Mouse (Mus musculus): ENCODE measurements around the gene Bdkrb2.

Bdkrb2 gene

GRCm38 (mm10) chr12:105590786-105591185 lies 27.8 kb downstream of the Bdkrb2 start:
- no peak for DNase-seq (ENCODE audit: low spot score in 2 of 2)

GRCm38 (mm10) chr12:105592361-105592761 lies 29.3 kb downstream of the Bdkrb2 start:
- no peak for DNase-seq (ENCODE audit: low spot score in 2 of 2)

GRCm38 (mm10) chr12:105593471-105593870 lies 30.4 kb downstream of the Bdkrb2 start:
- DNase-seq (ENCODE audit: low spot score in 2 of 2): no peak

GRCm38 (mm10) chr12:105597135-105597534 lies 34.1 kb downstream of the Bdkrb2 start:
- DNase-seq (ENCODE audit: low spot score in 2 of 2): no peak

GRCm38 (mm10) chr12:105598503-105598902 lies 35.5 kb downstream of the Bdkrb2 start:
- DNase-seq (ENCODE audit: low spot score in 2 of 2): no peak

- DNase-seq (ENCODE audit: low spot score in 2 of 2): no peak
Measured at GRCm38 (mm10) chr12:105599098-105599497, 36.1 kb downstream of the Bdkrb2 start.

GRCm38 (mm10) chr12:105601586-105601985 lies 38.6 kb downstream of the Bdkrb2 start:
- no peak for DNase-seq (ENCODE audit: low spot score in 2 of 2)

- no peak for DNase-seq (ENCODE audit: low spot score in 2 of 2)
Measured at GRCm38 (mm10) chr12:105602581-105603210, 39.7 kb downstream of the Bdkrb2 start, which contains the start of gene Bdkrb1. Gene Bdkrb1, plus strand, starts transcription at chr12:105603085.

- DNase-seq (ENCODE audit: low spot score in 2 of 2): no peak
Measured at GRCm38 (mm10) chr12:105603904-105604303, 40.9 kb downstream of the Bdkrb2 start.

- DNase-seq (ENCODE audit: low spot score in 2 of 2): no peak
Measured at GRCm38 (mm10) chr12:105605212-105605611, 42.2 kb downstream of the Bdkrb2 start.

- DNase-seq (ENCODE audit: low spot score in 2 of 2): no peak
Measured at GRCm38 (mm10) chr12:105606881-105607280, 43.9 kb downstream of the Bdkrb2 start.

- no peak for DNase-seq (ENCODE audit: low spot score in 2 of 2)
Measured at GRCm38 (mm10) chr12:105611045-105611444, 48.0 kb downstream of the Bdkrb2 start.

GRCm38 (mm10) chr12:105611748-105612147 lies 48.7 kb downstream of the Bdkrb2 start:
- DNase-seq (ENCODE audit: low spot score in 2 of 2): peak in 1 of 2 experiments; percentile 62

GRCm38 (mm10) chr12:105613559-105613958 lies 50.5 kb downstream of the Bdkrb2 start:
- DNase-seq (ENCODE audit: low spot score in 2 of 2): no peak

- DNase-seq (ENCODE audit: low spot score in 2 of 2): no peak
Measured at GRCm38 (mm10) chr12:105622048-105622447, 59.0 kb downstream of the Bdkrb2 start.

- DNase-seq (ENCODE audit: low spot score in 2 of 2): no peak
Measured at GRCm38 (mm10) chr12:105622981-105623539, 60.0 kb downstream of the Bdkrb2 start.

GRCm38 (mm10) chr12:105625798-105626197 lies 62.8 kb downstream of the Bdkrb2 start:
- no peak for DNase-seq (ENCODE audit: low spot score in 2 of 2)

GRCm38 (mm10) chr12:105634374-105635067 lies 71.5 kb downstream of the Bdkrb2 start:
- no peak for DNase-seq (ENCODE audit: low spot score in 2 of 2)

- DNase-seq (ENCODE audit: low spot score in 2 of 2): no peak
Measured at GRCm38 (mm10) chr12:105636551-105636950, 73.5 kb downstream of the Bdkrb2 start.

- no peak for DNase-seq (ENCODE audit: low spot score in 2 of 2)
Measured at GRCm38 (mm10) chr12:105637554-105637953, 74.5 kb downstream of the Bdkrb2 start.

GRCm38 (mm10) chr12:105642770-105643321 lies 79.8 kb downstream of the Bdkrb2 start:
- no peak for DNase-seq (ENCODE audit: low spot score in 2 of 2)

Measured in spleen, postnatal 10 days (tissue).